Mouse (Mus musculus): Measurements from ENCODE around the gene Gm3285.

Gene Gm3285

GRCm38 (mm10) chr10:77861675-77862074 lies at the start of gene Gm3285:
Gene Gm3285 (plus strand): TSS chr10:77861975.
- DNase-seq, result no peak

- DNase-seq, result no peak
Measured at GRCm38 (mm10) chr10:77814382-77814781, 47.4 kb upstream of the Gm3285 start, which contains the start of gene Gm2696. Gene Gm2696 (plus strand): TSS chr10:77814682.

- peak; percentile 6 to 9 for DNase-seq
Measured at GRCm38 (mm10) chr10:77815514-77815913, 46.3 kb upstream of the Gm3285 start.

- no peak for DNase-seq
Measured at GRCm38 (mm10) chr10:77818523-77818922, 43.3 kb upstream of the Gm3285 start.

- no peak for DNase-seq
Measured at GRCm38 (mm10) chr10:77819203-77819602, 42.6 kb upstream of the Gm3285 start.

GRCm38 (mm10) chr10:77826951-77827350 lies 34.8 kb upstream of the Gm3285 start, which contains the start of gene Krtap10-4:
Gene Krtap10-4 (minus strand): TSS chr10:77827095.
- DNase-seq, result no peak

- DNase-seq, result no peak
Measured at GRCm38 (mm10) chr10:77835647-77836046, 26.1 kb upstream of the Gm3285 start, which contains the start of gene Krtap10-10. Gene Krtap10-10 (plus strand): TSS chr10:77835947.

- no peak for DNase-seq
Measured at GRCm38 (mm10) chr10:77839006-77839405, 22.8 kb upstream of the Gm3285 start.

GRCm38 (mm10) chr10:77846503-77846902 lies 15.3 kb upstream of the Gm3285 start, which contains the start of gene Gm36176:
Gene Gm36176 (plus strand): TSS chr10:77846803.
- DNase-seq, result no peak

- no peak for DNase-seq
Measured at GRCm38 (mm10) chr10:77846961-77847360, 14.8 kb upstream of the Gm3285 start.

GRCm38 (mm10) chr10:77847538-77847937 lies 14.2 kb upstream of the Gm3285 start:
- DNase-seq, result no peak

- no peak for DNase-seq
Measured at GRCm38 (mm10) chr10:77852559-77852958, 9.2 kb upstream of the Gm3285 start, which contains the start of gene Gm10318. Gene Gm10318 (plus strand): TSS chr10:77852859.

- peak; percentile 76 to 81 for DNase-seq
Measured at GRCm38 (mm10) chr10:77864067-77864761, 2.4 kb downstream of the Gm3285 start.

GRCm38 (mm10) chr10:77864762-77865143 lies 3.0 kb downstream of the Gm3285 start:
- no peak for DNase-seq

- no peak for DNase-seq
Measured at GRCm38 (mm10) chr10:77867546-77867945, 5.8 kb downstream of the Gm3285 start.

- peak; percentile 39 to 62 for DNase-seq
Measured at GRCm38 (mm10) chr10:77869651-77870050, 7.9 kb downstream of the Gm3285 start.

GRCm38 (mm10) chr10:77878985-77879384 lies 17.2 kb downstream of the Gm3285 start:
- peak; percentile 28 to 42 for DNase-seq

GRCm38 (mm10) chr10:77880305-77880704 lies 18.5 kb downstream of the Gm3285 start:
- no peak for DNase-seq

GRCm38 (mm10) chr10:77882553-77882952 lies 20.8 kb downstream of the Gm3285 start:
- DNase-seq, result no peak

GRCm38 (mm10) chr10:77886007-77886747 lies 24.4 kb downstream of the Gm3285 start:
- no peak for DNase-seq

GRCm38 (mm10) chr10:77890987-77891565 lies 29.3 kb downstream of the Gm3285 start:
- no peak for DNase-seq

GRCm38 (mm10) chr10:77895562-77895961 lies 33.8 kb downstream of the Gm3285 start:
- no peak for DNase-seq

GRCm38 (mm10) chr10:77900126-77900525 lies 38.4 kb downstream of the Gm3285 start:
- DNase-seq, result no peak
